Mouse (Mus musculus): ENCODE measurements around the gene Cttnbp2nl. TPM values are rescaled to one million over a fixed set of nuclear protein-coding genes. Genes with fewer than 3 reads are reported as not detected.
A peak's percentile ranks its signal among the peaks of the same experiment; 100 is the strongest.

Cttnbp2nl gene
- total RNA-seq (2021): 10 to 100 TPM; 16.2 to 26.0 TPM
- long read RNA-seq, experiment 1, partial matches to known transcripts: 1 of 4 reads
- long read RNA-seq, experiment 1, other reads (novel, unspliced or antisense): 3 of 4 reads
- long read RNA-seq, experiment 2, full-length matches to known transcripts: 3 of 3 reads
- long read RNA-seq, experiment 2, partial matches to known transcripts: 0 of 3 reads
- long read RNA-seq, experiment 2, other reads (novel, unspliced or antisense): 0 of 3 reads

DNA sequence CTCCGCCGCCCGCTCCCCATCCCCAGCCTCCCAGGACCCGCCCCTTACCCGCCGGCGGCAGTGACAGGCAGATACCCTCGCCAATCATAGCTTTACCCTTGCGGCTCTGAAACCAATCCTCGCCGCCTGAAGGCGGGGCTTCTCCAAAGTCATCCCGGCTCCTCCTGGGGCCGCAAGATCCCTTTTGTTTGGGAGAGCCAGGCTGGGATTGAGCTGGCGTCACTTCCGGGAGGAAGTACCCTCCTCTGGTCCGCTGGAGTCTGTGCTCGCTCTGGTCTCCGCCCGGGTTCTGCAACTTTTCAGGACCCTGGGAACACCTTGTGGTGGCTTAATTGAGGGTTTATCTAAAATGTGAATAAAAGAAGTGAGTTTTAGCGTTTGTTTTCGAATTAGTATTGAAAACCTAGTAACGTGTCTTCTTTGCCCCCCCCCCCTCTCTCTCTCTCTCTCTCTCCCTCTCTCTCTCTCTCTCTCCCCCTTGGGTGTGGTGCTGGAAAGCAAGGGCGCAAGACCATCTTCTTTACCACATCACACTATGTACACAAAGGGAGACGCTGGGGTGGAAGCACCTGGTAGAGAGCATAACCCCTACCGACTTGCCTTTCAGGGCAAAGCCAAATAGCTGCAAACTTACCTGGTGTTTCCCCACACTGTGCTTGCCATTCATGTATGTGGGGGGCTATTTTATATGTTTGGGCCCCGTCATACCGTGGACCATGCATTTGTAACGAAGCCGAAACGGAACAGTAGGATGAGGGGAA lies at the start of gene Cttnbp2nl:
Gene Cttnbp2nl (minus strand): TSS at position 210 of the 761 bp plus-strand sequence.
- peak; percentile 98 to 99 for DNase-seq

DNA sequence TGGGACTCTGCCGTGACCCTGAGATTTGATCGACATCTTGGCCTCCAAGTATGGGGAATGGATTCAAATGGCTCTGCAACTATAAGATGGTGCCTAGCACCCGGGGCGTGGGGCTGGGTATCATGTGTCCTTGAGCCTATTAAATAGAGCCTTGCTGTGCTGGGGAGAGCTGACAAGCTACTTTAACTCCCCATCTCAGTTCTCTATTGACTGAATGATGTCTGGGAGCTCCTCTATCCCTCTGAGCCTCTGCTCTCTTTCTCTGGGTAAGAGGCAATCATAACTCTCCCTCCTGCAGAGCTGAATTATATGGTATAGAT lies 47.3 kb upstream of the Cttnbp2nl start:
- no peak for DNase-seq

DNA sequence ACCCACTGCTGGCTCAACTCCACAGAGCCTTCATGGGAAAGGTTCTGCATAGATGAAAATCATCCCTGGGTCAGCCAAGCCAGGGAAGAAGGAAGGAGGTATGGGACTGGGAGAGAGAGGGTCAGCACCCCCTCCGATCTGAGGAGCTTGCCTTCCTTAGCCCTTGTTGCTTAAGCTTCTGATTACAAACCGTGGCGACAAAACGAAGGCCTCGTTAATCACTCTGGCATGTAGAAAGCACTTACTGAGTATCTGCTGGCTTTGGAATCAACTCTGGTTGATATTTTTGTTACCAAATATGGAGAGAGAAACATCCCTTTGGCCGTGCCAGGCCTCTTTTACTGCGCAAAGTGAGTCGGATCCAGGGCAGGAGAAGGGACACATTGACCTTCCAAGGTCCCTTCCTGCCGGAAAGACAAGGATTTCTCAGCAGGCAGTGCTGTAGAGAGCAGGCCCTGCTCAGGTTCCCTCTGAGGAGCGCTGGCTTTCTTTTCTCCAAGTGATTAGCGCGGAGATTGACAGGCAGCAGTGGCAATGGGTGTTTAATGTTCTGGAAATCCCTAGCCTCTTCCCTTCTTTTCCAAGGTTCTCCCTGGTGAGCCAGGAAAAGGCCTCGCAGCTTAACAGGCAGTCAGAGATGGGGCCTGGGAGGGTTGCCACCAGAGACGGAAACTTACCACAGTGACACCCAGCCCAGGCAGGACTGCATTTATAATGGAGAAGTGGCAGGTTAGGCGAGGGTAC lies 46.8 kb upstream of the Cttnbp2nl start:
- no peak for DNase-seq

DNA sequence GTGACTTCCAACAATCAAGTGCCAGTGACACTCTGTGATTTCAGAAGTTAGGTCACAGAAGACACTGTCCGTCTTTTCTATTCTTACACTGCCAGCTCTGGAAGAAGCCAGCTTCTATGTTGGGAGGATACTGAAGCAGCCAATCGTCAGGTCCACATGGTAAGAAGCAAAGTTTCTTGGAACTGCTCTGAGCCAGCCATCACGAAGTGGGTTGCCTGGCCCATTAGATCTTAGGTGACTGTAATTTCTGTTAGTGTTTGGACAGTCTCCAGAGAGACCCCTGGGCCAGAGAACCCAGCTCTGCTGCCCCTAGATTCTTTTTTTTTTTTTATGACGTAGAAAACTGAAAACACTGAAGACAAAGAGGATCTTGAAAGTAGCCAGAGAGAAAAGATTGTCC lies 44.6 kb upstream of the Cttnbp2nl start:
- no peak for DNase-seq

DNA sequence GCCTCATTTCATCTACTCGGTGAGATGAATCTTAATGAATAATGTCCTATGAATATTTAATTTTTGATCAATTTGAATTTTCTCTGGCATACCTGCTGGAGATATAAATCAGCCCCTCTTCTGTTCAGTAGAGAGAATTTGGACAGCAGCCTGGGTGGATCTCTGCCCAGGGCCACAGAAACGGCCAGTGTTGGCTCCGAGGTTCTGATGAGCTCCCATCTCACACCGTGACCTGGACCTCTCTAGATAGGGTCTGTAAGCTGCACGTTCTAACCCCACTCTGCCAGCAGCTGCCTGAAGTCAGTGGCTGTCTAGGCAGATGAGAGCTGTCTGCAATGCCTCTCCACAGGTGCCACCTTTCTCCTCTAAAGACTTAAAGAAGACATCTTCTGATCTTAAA lies 42.1 kb upstream of the Cttnbp2nl start:
- no peak for DNase-seq

DNA sequence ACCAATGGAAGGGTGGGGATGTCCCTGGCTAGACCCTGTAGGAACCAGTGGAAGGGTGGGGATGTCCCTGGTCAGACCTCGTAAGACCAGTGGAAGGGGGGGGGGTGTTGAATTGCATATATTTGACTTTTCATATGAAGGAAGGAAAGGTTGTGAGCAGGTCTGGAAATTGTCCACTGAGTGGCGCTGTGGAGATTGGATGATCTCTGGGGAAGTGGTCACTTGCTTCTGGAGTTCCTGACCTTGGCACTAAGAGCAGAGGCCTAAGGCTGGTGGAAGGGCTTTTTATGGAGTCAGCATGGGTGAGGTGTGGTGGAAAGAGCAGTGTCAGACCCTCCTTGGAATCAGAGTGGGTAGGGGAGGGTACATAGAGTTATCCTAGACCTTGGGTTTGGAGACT lies 41.5 kb upstream of the Cttnbp2nl start:
- DNase-seq: no peak

DNA sequence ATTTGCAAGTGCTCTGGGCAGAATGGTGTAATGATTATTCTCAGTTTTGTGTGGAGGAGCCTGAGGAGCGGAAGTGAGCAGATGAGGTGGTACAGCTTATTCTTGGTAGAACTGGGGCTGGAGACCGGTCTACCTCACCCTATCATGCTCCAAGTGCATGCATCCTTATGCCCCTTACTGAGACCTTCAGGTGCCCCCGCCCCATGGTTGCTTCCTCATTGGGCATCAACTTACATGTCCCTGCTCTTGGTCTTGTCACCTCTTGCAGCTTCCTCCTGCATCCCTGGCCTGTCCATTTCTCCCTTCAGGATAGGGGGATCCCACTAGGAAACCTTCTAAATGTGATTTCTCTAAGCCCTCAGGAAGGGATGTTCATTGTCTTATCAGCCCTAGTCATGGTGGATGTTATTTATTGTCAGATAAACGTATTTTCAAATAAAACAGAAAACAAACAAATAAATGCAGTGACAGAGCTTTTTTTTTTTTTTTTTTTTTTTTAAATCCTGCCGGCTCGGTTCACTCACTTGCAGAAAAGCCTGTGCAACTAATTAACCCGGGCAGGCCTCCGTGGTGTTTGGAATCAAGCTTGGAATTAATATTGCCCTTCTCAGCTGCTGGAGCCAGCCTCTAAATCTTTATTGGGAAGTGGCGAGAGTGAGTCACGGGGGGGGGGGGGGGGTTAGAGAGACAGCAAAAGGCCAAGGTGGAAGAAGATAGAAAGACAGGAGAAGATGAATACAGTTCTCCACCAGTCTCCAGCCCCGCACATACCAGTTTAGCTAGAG lies 40.0 kb upstream of the Cttnbp2nl start:
- DNase-seq: no peak

DNA sequence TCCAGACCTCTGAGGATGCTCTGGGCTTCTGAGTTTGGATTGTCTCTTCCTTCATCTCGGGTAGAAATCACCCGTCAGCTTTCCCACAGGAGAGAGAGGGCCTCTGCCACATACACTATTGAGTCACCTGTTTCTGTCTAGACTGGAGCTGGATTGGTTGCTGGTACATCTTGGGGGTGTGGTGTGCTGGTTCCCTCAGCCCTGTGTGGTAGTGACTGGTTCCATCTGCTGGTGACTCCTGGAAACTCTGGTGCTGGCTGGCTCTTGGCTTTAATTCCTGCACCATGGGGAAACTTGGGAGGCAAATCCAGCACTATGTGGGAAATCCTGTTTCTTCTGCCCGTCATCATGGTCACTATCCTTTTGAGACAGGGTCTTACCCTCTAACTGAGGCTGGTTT lies 38.0 kb upstream of the Cttnbp2nl start:
- DNase-seq: peak; percentile 64 to 71

DNA sequence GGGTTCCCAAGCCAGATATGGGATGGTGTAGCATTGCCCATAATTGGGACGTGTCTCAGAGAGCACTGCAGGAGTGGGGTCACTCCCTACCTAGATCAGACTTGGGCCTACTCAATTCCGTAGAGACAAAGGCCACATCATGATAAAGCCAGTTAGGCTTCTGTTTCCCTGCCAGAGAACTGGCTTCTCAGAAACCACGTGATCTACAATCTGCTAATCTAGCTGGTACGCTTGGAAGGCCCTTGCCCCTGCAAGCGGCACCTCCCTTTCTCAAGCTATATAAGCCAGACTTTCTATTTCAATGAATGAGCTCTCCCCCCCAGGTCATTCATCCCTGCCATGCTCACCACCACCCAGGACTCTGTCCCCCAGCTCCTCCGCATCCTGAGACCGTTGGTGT lies 37.2 kb upstream of the Cttnbp2nl start:
- no peak for DNase-seq

DNA sequence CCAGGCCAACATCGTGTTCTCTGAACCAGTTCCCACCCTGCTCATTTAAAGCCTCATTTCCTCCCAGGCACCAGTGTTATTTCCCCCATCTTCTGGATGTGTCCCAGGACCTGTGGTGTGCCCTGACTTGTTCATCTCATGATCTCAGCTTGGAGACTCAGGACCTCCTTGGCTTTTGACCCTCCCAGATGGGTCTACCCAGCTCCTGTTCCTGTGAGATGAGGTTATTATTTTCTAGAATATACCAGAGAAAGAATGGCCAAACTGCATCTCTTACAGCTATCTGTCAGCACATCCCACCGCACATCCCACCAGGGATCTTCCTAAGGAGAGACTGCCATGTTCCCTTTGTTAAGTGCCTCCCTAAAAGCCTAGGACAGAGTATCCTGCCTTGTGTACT lies 35.7 kb upstream of the Cttnbp2nl start:
- DNase-seq: no peak

DNA sequence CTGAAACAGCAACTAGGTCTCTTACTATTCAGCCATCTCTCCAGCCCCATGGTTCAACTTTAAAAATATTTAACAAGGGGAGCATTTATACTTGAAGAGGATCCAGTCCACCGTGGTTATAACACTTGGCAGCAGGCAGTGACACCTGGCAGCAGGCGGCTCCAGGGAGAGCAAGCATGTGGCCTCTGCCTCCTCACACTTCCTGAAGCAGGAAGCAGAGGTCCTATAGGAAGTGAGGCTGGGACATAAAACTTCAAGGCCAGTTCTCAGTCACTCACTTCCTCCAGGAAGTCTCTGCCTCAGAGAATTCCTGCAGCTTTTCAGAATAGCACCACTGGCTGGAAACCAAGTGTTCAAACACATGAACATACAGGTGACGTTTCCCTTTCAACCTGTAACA lies 34.4 kb upstream of the Cttnbp2nl start:
- peak; percentile 15 to 35 for DNase-seq

DNA sequence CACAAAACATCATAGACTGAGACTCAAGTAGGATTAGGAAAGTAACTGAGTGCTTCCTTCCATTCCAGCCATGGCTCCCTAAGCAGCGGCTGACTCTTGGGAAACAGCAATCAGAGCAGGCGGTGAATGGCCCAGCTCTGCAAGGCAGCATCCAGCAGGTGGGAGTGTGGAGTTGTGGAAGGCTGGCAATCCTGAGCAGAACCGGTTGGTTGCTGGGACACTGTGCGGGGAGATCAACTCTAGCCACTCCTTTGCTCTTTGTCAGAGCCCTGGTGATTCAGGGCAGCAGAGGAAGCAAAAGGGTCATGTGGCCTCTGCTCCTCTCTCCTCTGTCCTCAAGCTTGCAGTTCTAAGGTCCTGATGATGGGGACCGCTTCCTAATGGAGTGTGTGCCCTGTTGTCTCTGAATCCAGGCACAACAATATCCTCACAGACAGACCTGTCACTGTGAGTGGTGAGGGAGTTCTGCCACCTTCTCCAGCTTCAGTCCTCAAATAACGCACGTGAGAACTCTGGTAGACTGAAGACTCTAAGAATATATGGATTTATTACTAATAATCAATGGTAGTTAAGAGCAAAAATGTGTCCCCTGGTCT lies 25.4 kb upstream of the Cttnbp2nl start:
- DNase-seq: peak; percentile 75 to 82

DNA sequence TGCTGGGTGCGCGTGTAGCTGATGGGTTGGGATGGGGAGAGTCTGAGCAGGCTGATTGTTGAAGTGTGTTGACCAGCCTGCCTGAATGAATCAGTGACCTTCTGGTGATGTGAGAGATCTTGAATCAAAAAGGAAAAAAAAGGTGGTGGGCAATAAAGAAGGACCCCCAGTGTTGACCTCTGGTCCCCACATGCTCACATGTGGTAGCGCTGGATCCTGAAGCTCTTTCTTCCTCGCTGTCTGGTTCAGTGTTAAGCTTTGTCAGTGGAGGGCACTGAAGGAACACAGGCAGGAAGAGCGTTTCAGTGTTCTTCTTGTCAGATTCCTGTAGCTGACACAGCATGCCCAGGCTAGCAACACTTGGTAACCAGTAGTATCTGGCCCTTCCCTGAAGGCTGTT lies 22.9 kb upstream of the Cttnbp2nl start:
- DNase-seq: no peak

DNA sequence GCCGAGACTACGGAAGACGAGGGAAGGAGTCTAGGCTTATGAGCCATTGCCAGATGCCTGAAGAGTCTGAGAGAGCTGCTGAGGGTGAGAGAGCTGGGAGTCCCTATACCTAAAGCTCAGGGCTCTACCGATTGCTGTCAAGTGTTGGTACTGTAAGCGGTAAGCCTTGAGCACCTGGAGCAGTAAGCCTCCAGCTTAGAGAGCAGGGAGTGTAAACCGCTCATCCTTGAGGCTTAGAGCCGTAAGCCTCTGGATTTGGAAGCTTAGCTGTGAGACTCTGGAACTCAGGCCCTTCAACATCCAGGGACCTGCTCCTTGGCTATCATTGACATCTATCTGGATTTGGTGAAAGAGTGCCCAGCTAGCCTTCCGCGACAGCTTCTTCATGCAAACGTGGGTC lies 19.6 kb upstream of the Cttnbp2nl start:
- no peak for DNase-seq

DNA sequence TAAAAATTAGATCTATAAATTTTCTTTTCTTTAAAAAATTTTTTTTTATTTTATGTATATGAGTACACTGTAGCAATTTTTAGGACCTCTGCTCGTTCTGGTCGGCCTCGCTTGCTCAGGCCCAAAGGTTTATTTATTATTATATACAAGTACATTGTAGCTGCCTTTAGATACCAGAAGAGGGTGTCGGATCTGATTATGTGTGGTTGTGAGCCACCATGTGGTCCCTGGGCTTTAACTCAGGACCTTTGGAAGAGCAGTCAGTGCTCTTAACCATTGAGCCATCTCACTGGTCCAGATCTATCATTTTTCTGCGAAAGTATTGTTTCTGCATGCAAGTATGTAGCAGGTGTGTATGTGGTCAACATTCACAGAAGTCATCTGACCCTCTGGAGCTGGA lies 18.3 kb upstream of the Cttnbp2nl start:
- DNase-seq: no peak

DNA sequence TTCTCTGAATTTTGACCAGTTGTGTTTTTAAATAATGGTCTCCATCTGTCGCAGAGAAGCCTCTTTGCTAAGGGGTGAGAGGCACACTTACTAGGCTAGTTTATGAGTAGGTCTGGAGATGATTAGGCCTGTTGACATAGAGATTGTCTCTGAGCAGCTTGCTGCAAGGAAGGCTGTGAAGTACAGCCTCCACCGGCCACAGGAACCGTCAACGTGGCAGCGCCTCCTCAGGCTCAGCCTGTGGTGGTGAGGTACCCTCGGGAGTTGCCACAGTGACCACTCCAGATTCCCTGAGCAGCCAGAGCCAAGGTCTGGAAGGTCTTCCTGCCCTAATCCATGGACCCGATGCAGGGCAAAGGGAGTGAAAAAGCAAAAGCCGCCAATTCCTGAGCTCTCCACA lies 17.6 kb upstream of the Cttnbp2nl start:
- no peak for DNase-seq

DNA sequence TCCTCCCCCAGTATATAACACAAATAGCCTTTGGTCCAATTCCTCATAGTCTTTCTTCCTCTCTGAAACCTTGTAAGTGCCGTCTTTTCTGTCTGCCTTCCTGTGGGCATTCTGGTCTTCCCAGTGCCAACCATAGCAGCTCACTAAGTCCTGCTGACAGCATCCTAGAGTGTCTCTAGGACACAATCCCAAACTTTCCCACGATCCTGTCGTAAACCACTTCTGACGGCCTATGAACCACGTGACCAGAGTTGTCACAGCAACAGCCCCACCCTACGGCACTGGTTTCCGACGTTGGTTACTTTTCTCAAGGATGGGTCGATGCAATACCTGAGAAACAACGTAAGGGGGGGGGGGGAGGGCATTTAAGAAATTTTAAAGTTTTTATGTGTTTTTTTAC lies 13.6 kb upstream of the Cttnbp2nl start, which contains the start of gene 4930564D02Rik:
Gene 4930564D02Rik (plus strand): TSS at position 301 of the 400 bp plus-strand sequence.
- no peak for DNase-seq

DNA sequence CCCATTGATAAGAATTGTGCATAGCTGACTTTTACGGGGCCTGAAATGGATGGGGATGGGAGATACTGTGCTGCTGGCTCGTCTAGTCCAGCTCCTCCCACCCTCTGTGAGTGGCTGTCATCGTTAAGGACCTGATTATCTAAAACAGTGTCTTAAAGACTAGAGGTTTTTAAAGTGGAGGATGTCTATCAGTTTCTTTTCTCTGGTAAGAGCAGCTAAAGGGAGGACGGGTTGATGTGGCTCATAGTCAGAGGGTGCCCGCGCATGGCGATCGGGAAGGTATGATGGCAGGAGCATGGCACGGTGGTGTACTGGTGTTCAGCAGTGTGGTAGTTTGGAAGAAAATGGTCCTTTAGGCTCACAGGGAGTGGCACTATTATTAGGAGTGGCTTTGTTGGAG lies 9.7 kb upstream of the Cttnbp2nl start:
- no peak for DNase-seq

DNA sequence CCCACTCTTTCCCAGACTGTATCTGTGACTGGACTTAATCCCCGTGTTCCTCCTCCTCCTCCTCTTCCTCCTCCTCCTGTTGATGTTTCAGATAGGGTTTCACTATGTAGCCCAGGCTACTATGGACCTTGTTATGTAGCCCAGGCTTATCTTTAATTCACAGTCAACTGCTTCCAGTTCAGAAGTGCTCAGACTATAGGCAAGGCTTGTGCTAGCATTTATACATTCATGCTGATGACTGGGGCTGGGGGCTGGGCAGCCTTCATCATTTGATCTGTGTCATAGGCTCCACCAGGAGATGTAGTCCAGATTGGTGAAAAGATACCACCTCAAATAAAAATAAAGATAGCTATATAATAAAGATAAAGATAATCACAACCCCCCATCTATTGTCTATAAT lies 9.0 kb upstream of the Cttnbp2nl start:
- DNase-seq: no peak

DNA sequence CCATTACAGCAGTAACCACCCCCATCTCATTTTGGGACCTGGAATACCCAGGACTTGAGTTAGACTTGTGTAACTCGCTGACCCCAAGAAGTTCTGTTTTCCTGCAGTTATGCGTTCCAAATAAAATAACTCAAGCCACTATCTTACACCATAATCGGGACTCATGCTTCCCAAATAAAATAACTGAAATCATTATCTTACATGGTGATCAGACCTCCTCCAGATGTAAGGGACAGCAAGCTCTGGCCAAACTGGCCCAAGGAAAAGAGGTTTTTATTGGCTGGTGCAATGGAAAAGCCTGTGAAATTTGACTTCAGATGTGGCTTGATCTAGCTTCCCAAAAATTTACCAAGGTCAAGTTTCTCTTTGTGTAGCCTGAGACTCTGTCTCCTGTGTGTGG lies 8.6 kb upstream of the Cttnbp2nl start:
- no peak for DNase-seq

DNA sequence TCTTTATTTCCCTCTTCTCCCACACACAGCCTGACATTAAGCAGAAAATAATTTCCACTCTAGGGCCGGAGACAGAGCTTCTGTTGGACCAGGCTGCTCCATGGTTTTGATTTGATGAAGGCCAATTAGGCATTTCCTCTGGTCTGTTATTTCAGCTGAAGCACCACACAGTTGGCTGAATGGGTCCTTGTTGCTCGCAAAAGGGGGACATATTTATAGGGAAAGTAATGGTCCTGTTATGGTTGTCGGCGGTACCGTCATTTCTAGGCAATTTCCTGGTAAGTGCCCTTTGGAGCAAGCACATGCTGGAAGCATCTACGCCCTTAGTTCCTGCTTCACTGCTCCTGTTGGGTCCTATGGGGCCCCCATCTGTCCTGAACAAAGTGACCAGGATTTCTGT lies 8.0 kb upstream of the Cttnbp2nl start:
- no peak for DNase-seq

DNA sequence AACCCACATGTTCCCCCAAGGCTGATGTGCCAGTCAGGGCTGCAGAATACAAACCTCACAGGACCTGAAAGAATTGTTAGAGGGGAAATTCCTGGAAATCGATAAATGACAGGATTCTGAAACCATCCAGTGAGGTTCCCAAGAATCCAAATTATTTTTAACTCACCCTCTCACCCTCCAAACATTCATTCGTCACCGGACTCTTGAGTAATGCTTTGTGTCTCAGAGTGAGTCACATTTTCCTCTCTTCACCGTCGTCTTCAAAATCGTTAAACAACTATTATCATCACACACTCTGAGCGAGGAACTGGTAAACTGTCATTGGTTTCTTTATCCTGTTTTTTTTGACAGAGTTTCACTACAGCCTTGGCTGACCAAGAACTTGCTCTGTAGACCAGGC lies 7.0 kb upstream of the Cttnbp2nl start:
- DNase-seq: no peak
